Mouse (Mus musculus) MEL (cell line): ENCODE results near the gene Ctdsp1. TPM values are rescaled to one million over a fixed set of nuclear protein-coding genes. Genes with fewer than 3 reads are reported as not detected.

Experiments used
- DNase-seq: peaks from one replicate; pipeline ENCODE4 v3.0.0; 2011; ENCODE audit warnings: low read depth, low spot score
- H3K27ac ChIP-seq: 2 replicates; pipeline ENCODE4 v1.5.1; 2012; ENCODE audit warnings: low read depth, mild to moderate bottlenecking, control low read depth, low read length, moderate library complexity; ENCODE audit not compliant: control insufficient read depth
- H3K27me3 ChIP-seq, 2 experiments: fragments of 150-350 bp in 1 of 2; sonication (generic) in 1 of 2; 2 replicates each; pipeline ENCODE4 v1.6.1; 2012; ENCODE audit warnings: low read length in 2 of 2, mild to moderate bottlenecking in 2 of 2, improper control_type of control experiment in 1 of 2, moderate library complexity in 1 of 2; ENCODE audit not compliant: insufficient read depth in 2 of 2, control insufficient read depth in 1 of 2
- H3K36me3 ChIP-seq, 2 experiments: 2 replicates each; pipeline ENCODE4 v1.6.1; 2012 to 2014; ENCODE audit warnings: low read length in 2 of 2, improper control_type of control experiment in 1 of 2, inconsistent platforms in 1 of 2, mild to moderate bottlenecking in 1 of 2; ENCODE audit not compliant: insufficient read depth in 2 of 2, control insufficient read depth in 1 of 2
- H3K4me1 ChIP-seq, 2 experiments: fragments of 150-350 bp in 1 of 2; sonication (generic) in 1 of 2; 2 replicates each; pipeline ENCODE4 v1.6.1; 2012; ENCODE audit warnings: low read length in 2 of 2, improper control_type of control experiment in 1 of 2, mild to moderate bottlenecking in 1 of 2; ENCODE audit not compliant: insufficient read depth in 2 of 2, control insufficient read depth in 1 of 2
- H3K4me3 ChIP-seq, 2 experiments: fragments of 150-350 bp in 1 of 2; sonication (generic) in 1 of 2; 2 replicates each; pipeline ENCODE4 v1.5.1; 2012; ENCODE audit warnings: low read depth in 2 of 2, low read length in 2 of 2, mild to moderate bottlenecking in 2 of 2, moderate library complexity in 2 of 2, control low read depth in 1 of 2, improper control_type of control experiment in 1 of 2; ENCODE audit not compliant: control insufficient read depth in 1 of 2, insufficient read depth in 1 of 2
- H3K79me2 ChIP-seq: 2 replicates; pipeline ENCODE4 v1.6.1; 2012; ENCODE audit warnings: mild to moderate bottlenecking, low read length, moderate library complexity; ENCODE audit not compliant: control insufficient read depth, poor library complexity, insufficient read depth
- H3K9ac ChIP-seq: 2 replicates; pipeline ENCODE4 v1.6.1; 2012; ENCODE audit warnings: low read depth, mild to moderate bottlenecking, control low read depth, low read length, moderate library complexity; ENCODE audit not compliant: control insufficient read depth, poor library complexity, severe bottlenecking
- H3K9me3 ChIP-seq: fragments of 150-350 bp; sonication (generic); replicated peaks from 2 replicates; pipeline ENCODE4 v1.6.1; 2012; ENCODE audit warnings: mild to moderate bottlenecking, low read length, improper control_type of control experiment, moderate library complexity; ENCODE audit not compliant: insufficient read depth
- BHLHE40 ChIP-seq: IDR thresholded peaks from 2 replicates; pipeline ENCODE4 v1.6.1; 2012; ENCODE audit warnings: low read depth, mild to moderate bottlenecking, inconsistent platforms, low read length, improper control_type of control experiment, borderline replicate concordance
- CHD1 ChIP-seq: IDR thresholded peaks from 2 replicates; pipeline ENCODE4 v1.6.1; 2012; ENCODE audit warnings: low read depth, mild to moderate bottlenecking, inconsistent platforms, low read length, improper control_type of control experiment
- CHD2 ChIP-seq: IDR thresholded peaks from 2 replicates; pipeline ENCODE4 v1.6.1; 2011; ENCODE audit warnings: low read length, improper control_type of control experiment
- CTCF ChIP-seq, 3 experiments: IDR thresholded peaks in 2 of 3; conservative IDR thresholded peaks in 1 of 3; 2 replicates each; pipeline ENCODE4 v1.5.1; 2011 to 2012; ENCODE audit warnings: low read length in 3 of 3, low read depth in 2 of 3, mild to moderate bottlenecking in 2 of 3, improper control_type of control experiment in 1 of 3, inconsistent platforms in 1 of 3, mixed read lengths in 1 of 3, moderate library complexity in 1 of 3; ENCODE audit not compliant: control insufficient read depth in 1 of 3, insufficient read depth in 1 of 3, poor library complexity in 1 of 3, severe bottlenecking in 1 of 3
- ELF1 ChIP-seq: IDR thresholded peaks from 2 replicates; pipeline ENCODE4 v1.6.1; 2014; ENCODE audit warnings: low read depth, mild to moderate bottlenecking, inconsistent platforms, low read length, improper control_type of control experiment, moderate library complexity
- GABPA ChIP-seq: IDR thresholded peaks from 2 replicates; pipeline ENCODE4 v1.6.1; 2012; ENCODE audit warnings: low read depth, mild to moderate bottlenecking, inconsistent platforms, low read length, improper control_type of control experiment, moderate library complexity
- MAX ChIP-seq: IDR thresholded peaks from 2 replicates; pipeline ENCODE4 v1.6.1; 2011; ENCODE audit warnings: low read length, improper control_type of control experiment
- MEF2A ChIP-seq: IDR thresholded peaks from 2 replicates; pipeline ENCODE4 v1.6.1; 2014; ENCODE audit warnings: low read depth, mild to moderate bottlenecking, inconsistent platforms, low read length, improper control_type of control experiment; ENCODE audit not compliant: poor library complexity, insufficient replicate concordance, severe bottlenecking; ENCODE audit errors: extremely low read depth
- NRF1 ChIP-seq: IDR thresholded peaks from 2 replicates; pipeline ENCODE4 v1.6.1; 2014; ENCODE audit warnings: low read depth, mild to moderate bottlenecking, inconsistent platforms, low read length, improper control_type of control experiment, moderate library complexity; ENCODE audit not compliant: poor library complexity, insufficient read depth, severe bottlenecking
- POLR2A ChIP-seq, 2 experiments: IDR thresholded peaks; 2 replicates each; pipeline ENCODE4 v1.6.1; 2011 to 2012; ENCODE audit warnings: low read length in 2 of 2, mild to moderate bottlenecking in 2 of 2, control low read depth in 1 of 2, improper control_type of control experiment in 1 of 2, low read depth in 1 of 2, moderate library complexity in 1 of 2; ENCODE audit not compliant: control insufficient read depth in 1 of 2, insufficient read depth in 1 of 2, poor library complexity in 1 of 2
- POLR2AphosphoS5 ChIP-seq: IDR thresholded peaks from 2 replicates; pipeline ENCODE4 v1.6.1; 2012; ENCODE audit warnings: low read depth, borderline replicate concordance, mild to moderate bottlenecking, inconsistent platforms, low read length, moderate library complexity, mixed read lengths
- RAD21 ChIP-seq: IDR thresholded peaks from 2 replicates; pipeline ENCODE4 v1.6.1; 2011; ENCODE audit warnings: mild to moderate bottlenecking, low read depth, low read length, improper control_type of control experiment
- RCOR1 ChIP-seq: IDR thresholded peaks from 2 replicates; pipeline ENCODE4 v1.6.1; 2012; ENCODE audit warnings: low read depth, mild to moderate bottlenecking, inconsistent platforms, low read length, improper control_type of control experiment
- TBP ChIP-seq: IDR thresholded peaks from 2 replicates; pipeline ENCODE4 v1.8.0; 2011; ENCODE audit warnings: low read depth, low read length, improper control_type of control experiment
- USF1 ChIP-seq: IDR thresholded peaks from 2 replicates; pipeline ENCODE4 v1.6.1; 2014; ENCODE audit warnings: low read depth, mild to moderate bottlenecking, inconsistent platforms, low read length, improper control_type of control experiment, moderate library complexity
- ZKSCAN1 ChIP-seq: IDR thresholded peaks from 2 replicates; pipeline ENCODE4 v1.6.1; 2012; ENCODE audit warnings: low read depth, mild to moderate bottlenecking, inconsistent platforms, low read length, improper control_type of control experiment, moderate library complexity
- ZMIZ1 ChIP-seq: IDR thresholded peaks from 2 replicates; pipeline ENCODE4 v1.6.1; 2012; ENCODE audit warnings: low read depth, mild to moderate bottlenecking, inconsistent platforms, low read length, improper control_type of control experiment, moderate library complexity
- polyA plus RNA-seq, 2 experiments: library from polyadenylated mRNA; stranded (reverse) in 1 of 2; unstranded in 1 of 2; fragments of >175 nt in 1 of 2; fragments of >200 nt in 1 of 2; gene quantifications; 2 replicates each; pipeline versions ENCODE4 v1.2.1 to v1.2.4; 2012; ENCODE audit warnings: low replicate concordance in 2 of 2, low read depth in 1 of 2; ENCODE audit not compliant: insufficient read length in 2 of 2, insufficient read depth in 1 of 2, missing spikeins in 1 of 2
- total RNA-seq: library from RNA; depleted of rRNA; stranded (reverse); fragments of 300-350 nt; gene quantifications from 2 replicates; pipeline ENCODE4 v1.2.3, GENCODE M21; 2012

The Ctdsp1 gene
- total and polyA plus RNA-seq, 3 experiments, result 18.0 to 69.8 TPM; not detected in 1

DNA sequence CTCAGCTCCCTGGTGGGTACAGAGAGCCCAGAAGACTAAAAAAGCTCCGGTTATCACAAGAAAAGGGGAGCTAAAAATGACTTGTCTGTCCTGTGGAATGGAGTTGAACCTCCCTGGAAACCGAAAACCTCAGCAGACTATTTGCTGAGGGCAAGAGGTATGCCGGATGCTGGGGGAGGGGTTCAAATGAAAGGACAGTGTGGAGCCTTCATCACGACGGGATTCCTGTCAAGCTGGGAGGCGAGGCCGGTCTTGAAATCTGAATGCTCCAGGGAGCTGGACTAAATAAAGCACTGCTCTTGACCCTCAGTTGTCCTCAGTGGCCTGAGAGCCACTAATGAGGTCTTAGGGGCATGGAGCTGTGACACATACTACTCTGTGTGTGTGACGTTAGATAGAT lies 31.8 kb downstream of the Ctdsp1 start:
- Histone ChIP-seq H3K79me2 (no peaks in the 10 kb centered on the region), H3K36me3 (no peaks in the 10 kb centered on the region), H3K4me1 (no peaks in the 10 kb centered on the region), H3K9me3 (no peaks in the 10 kb centered on the region), H3K27me3 (no peaks in the 10 kb centered on the region; a peak in 1 of 4 replicates), H3K9ac (no peak overlapping the region), H3K4me3 (no peak overlapping the region), H3K27ac (no peak overlapping the region)
- no peak for DNase-seq
- no peak for TF ChIP-seq GABPA
- TF ChIP-seq ZKSCAN1, result no peak
- TF ChIP-seq TBP, result no peak
- TF ChIP-seq RAD21, result no peak
- no peak for TF ChIP-seq ELF1
- TF ChIP-seq POLR2A (IDR thresholded peaks at IDR 0.05; ENCODE audit: control insufficient read depth in 1 of 2, insufficient read depth in 1 of 2, low read depth in 1 of 2, low read length in 2 of 2, poor library complexity in 1 of 2), result no peak
- no peak for TF ChIP-seq POLR2AphosphoS5
- no peak for TF ChIP-seq CHD1
- no peak for TF ChIP-seq USF1
- no peak for TF ChIP-seq MEF2A

DNA sequence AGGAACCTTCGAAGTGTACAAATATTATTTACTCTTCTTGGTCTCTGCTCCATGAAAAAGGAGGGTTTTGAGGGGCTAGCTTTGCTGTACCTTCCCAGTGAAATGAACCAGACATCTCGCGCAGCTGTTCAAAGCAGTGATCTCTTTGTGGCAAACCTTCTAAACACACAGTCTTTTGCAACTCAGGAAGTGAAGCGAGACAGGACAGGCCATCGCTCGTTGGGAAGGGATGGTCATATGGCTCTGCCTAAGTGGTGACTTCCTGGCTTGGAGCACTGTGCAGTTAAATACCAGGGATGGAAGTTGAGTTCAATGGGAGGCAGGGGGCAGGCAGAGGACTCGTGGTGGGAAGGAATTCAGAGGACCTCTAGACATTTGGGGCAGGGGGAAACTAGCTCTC lies 34.5 kb downstream of the Ctdsp1 start:
- no peaks in the 10 kb centered on the region for H3K9me3 ChIP-seq
- no peak overlapping the region for H3K4me3 ChIP-seq
- H3K27ac ChIP-seq, result no peak overlapping the region
- no peaks in the 10 kb centered on the region for H3K36me3 ChIP-seq
- H3K27me3 ChIP-seq, result no peaks in the 10 kb centered on the region; a peak in 1 of 4 replicates
- H3K79me2 ChIP-seq, result no peaks in the 10 kb centered on the region
- TF ChIP-seq CTCF (IDR thresholded peaks at IDR 0.05 in 2 of 3, conservative IDR thresholded peaks at IDR 0.05 in 1 of 3; ENCODE audit: control insufficient read depth in 1 of 3, insufficient read depth in 1 of 3, low read depth in 2 of 3, low read length in 3 of 3, poor library complexity in 1 of 3, severe bottlenecking in 1 of 3) (no peak), USF1 (no peak), NRF1 (no peak), BHLHE40 (no peak), POLR2A (IDR thresholded peaks at IDR 0.05; ENCODE audit: control insufficient read depth in 1 of 2, insufficient read depth in 1 of 2, low read depth in 1 of 2, low read length in 2 of 2, poor library complexity in 1 of 2) (no peak), RCOR1 (no peak), ZMIZ1 (no peak), MAX (no peak), CHD2 (no peak), MEF2A (no peak), ELF1 (no peak), ZKSCAN1 (no peak)
- TF ChIP-seq, all 39 proteins: peak for 0
- Histone ChIP-seq H3K4me1 (no peaks in the 10 kb centered on the region), H3K9ac (no peak overlapping the region)
- no peak for DNase-seq
